Mouse (Mus musculus) thymus, postnatal 4 days (tissue): ENCODE measurements around the gene Gstcd.
A peak's percentile ranks its signal among the peaks of the same experiment; 100 is the strongest.

ENCODE experiments used
- DNase-seq: peaks from one replicate; pipeline ENCODE4 v3.0.0; 2021

Gstcd gene

DNA sequence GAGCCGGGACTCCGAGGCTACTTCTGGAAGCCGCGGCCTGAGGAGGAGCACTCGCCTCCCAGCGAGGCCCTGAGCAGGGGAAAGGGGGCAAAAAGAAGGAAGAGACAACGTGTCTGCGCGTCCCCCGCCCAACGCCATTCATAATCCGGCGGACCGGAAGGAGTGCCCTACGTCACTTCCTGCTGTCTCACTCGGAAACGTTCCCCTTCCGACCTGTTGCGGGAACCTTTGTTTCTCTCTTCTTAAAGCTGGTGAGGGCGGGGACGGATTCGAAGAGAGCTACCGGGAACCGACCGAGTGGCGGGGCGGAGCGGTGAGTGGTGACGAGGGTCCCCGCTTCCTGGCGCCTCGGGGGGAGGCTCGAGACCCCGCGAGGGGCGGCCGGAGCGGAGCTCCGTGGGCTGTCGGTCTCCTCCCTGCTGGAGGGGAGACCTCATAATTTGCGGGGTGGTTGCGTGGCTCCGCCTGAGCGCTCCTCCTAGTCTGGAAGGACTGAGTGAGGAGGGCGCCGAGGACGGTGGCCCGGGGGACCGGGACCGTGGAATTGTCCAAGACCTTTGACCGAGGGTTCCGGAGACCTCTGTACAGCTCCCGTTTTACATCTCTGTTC lies at the start of gene Gstcd, which contains the start of gene Ints12:
TSS of gene Gstcd (minus strand) at position 370 of the 610 bp plus-strand sequence.
TSS of gene Ints12 (plus strand) at position 177 of the 610 bp plus-strand sequence.
- peak; percentile 93 for DNase-seq

DNA sequence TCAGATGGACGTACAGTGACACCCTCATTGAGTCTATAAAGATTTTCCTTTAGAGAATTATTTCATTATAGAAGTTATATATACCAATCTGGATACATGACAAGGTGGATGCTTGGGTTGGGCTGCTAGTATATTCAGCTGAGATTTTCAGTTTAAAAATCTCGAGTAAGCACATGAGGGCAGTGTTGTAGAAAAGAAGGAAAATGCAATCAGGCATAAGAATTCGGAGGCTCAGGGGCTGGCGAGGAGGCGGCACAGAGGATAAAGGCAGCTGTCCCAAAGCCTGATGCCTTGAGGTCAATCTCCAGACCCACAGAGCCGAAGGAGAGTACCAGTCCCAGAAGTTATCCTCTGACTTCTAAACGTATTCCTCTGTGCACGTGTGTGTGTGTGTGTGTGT lies 40.8 kb upstream of the Gstcd start:
- DNase-seq, result no peak

DNA sequence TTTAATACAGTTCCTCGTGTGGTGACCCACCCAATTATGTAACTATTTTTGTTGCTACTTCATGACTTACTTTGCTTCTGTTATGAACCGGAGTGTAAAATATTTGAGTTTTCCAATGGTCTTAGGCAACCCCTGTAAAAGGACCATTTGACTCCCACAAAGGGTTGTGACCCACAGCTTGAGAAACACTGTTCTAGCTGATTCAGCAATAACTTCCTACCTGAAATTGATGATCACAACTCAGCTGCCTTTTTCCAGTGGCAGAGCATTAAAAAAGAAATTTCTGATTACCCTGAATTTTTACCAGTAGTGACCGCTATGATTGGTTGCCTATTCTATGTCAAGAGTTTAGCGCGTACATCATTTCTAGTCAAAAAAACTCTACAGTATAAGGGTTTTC lies 39.5 kb upstream of the Gstcd start:
- no peak for DNase-seq

DNA sequence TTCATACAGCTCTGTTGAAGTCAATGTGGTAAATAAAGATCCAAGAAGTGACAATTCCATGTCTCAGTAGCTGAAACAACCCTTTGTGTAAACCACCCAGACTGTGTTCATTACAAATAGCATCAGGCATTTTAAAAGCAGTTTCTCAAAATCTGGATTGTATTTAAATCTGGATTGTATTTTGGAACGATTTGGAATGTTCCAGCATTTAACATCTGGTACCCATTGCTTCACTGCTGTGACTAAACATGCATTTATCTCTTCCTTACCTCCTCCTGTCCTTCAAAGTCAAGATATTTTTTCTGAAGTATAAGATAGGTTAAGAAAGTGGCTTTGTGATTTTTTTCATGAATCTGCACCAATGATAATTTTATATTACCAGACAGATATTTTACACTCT lies 21.4 kb upstream of the Gstcd start:
- DNase-seq, result no peak

DNA sequence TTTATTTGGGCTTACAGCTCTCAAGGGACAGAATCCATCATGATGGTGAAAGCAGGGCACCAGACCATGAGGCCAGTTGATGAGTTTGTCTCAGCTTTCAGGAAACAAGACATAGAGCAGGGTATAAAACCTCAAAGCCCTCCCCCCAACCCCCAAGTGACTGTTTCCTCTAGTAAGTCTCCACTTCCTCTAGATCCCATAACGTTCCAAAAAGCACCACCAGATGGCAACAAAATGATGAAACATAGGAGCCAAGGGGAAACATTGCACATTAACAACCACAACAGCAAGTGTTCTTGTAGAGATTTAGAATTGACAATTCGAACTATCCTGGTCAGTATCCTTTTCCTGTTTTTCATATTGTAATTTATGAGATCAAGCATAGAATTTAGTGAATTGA lies 19.9 kb upstream of the Gstcd start:
- no peak for DNase-seq

DNA sequence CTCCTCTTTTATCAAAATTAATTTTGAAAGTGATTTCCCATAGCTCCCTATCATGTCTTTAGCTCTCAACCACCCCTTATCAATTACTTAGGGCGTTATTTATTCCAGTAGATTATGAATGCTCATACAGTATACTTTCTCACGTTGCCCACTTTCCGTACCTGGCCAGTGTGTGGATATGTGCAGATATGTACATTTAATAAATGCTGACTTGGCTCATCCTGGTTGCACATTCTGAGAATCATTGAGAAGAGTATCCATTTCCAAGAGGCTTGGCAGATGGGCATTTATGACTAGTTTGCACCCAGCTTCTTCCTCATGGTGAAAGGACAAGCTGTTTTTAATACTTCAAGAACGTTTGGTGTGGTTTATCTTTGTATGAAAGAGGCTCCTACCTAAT lies 18.0 kb upstream of the Gstcd start:
- DNase-seq, result no peak

DNA sequence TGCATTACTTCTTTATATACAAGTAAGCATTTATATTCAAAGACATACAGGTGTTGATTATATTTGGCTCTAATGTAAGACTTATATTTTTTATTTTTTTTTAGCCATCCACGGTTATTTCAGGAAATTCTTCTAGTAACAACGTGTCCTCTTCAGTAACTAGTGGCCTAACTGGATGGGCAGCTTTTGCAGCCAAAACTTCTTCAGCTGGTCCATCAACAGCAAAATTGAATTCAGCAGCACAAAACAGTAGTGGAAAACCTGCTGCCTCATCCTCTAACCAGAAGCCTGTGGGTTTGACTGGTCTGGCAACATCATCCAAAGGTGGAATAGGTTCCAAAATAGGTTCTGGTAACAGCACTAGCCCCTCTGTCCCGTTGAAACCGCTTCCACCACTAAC lies 16.9 kb upstream of the Gstcd start:
- no peak for DNase-seq

DNA sequence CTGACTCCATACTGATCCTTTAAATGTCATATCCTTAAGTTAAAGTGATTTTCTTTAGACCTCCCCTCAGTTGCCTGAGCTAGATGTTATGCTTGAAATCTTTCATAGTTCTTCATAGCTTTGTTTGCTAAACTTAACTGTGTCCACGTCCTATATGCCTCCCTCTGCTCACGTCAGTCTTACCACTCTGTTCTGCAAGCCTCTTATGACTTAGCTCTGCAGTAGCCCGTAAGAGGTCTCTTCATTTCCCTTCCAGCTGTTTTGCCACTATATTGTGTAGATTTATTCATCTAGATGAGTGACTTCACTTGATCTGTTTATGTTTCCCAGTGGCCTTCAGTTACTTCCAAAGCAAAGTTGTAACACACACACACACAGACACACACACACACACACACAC lies 12.6 kb upstream of the Gstcd start:
- DNase-seq, result no peak

DNA sequence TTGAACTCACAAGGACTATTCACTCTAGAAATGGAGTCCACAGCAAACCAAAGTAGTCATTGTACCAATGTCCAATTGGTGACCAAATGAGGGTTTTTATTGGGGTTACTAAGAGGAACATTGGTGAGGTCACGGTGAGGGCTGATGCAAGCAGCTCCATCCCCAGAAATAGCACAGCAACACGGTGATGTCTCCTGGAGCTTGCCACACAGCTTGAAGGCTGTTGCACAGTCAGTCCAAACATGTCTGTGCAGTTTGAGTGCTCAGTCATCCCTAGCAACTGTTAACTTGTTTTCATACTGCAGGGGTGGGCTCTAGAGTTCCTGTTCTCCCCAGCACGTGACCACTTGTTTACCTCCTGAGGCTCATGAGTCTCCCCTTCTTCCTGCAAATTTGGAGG lies 11.9 kb upstream of the Gstcd start:
- DNase-seq, result no peak

DNA sequence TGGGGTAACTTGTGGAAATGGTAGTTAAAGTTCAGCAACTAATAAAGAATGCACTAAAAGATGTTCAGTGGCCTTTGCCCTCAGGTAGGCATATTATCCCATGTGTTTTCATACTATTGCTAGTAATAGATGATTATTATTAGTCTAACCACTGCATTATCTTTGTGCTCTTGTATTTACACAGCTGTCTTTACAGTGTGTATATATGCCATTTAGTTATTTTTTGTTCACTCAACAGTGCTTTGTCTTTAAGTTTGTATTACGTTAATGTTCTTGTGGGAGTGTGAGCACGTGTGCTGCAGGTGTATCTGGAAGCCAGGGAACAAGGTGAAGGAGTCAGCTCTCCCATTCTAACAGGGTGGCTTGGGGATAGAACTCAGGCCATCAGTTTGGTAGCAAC lies 7.1 kb upstream of the Gstcd start:
- no peak for DNase-seq

DNA sequence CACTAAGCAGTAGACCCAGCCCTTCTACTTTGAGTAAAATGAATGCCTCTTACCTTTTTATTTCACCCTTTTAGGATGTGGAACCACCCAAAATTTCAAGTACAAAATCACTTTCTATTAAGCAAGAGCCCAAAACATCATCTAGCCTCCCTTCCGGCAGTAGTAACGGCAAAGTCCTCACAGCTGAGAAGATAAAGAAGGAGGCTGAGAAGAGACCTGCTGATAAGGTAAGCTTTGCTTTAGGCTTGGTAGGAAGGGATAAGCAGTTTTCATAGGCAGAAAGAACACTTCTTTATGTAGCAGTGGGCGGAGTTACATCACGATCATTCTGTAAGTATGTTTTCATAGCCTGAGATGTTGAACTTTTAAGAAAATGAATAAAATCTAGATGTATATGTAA lies 6.5 kb upstream of the Gstcd start:
- no peak for DNase-seq

DNA sequence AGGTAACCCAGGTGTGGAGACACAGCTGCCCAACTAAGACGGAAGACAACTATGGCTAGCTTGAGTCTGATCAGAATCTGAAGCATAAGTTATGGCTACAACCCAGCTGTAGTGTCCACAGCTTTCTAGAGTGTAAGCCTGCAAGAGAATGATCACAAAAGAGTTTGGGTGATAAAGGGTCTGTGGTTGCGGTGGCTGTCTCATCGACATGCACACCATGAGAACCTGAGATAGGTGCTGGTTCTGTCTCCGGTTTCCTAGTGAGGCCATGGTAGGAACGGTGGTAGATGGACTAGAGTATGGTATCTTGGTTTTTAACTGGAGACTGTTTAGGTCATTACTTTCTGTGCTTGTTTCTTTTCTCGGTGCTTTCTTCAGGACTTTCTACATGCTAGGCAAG lies 6.1 kb upstream of the Gstcd start:
- no peak for DNase-seq

DNA sequence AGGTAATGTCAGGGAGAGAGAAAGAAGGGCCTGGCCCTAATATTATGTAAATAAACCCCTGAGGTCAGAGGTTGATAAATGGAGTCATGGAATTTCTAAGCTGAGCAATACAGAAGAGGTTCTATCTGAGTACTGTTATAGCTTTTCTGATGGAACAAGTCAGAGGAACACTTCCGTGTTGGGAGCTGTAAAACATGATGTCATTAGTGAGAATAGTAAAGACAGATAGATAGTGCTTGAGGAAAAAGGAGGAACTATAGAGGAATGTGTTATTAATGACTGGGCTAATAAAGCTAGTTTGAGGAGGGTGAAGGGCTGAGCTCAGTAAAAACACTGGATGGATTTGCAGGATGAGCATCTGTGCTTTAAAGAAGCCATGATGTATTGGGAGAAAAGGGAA lies 2.5 kb upstream of the Gstcd start:
- no peak for DNase-seq

DNA sequence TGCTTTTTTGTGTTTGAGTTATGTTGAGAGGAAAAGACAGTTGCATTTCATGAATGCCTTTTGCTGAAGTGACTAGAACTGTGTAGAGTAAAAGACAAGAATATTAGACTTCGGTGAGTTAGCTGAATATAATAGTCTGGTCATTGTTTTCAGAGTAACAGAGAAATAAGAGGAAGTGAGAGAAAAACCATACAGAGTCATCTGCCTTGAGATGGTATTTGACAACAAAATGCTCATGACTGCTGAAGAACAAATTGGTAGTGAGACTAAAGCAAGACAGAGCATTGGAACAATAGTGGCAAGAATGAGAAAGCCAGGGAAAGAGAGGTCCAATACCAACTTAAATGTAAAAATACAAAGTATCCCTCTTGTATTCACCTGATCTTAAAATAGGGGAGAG lies 1.1 kb upstream of the Gstcd start:
- no peak for DNase-seq

DNA sequence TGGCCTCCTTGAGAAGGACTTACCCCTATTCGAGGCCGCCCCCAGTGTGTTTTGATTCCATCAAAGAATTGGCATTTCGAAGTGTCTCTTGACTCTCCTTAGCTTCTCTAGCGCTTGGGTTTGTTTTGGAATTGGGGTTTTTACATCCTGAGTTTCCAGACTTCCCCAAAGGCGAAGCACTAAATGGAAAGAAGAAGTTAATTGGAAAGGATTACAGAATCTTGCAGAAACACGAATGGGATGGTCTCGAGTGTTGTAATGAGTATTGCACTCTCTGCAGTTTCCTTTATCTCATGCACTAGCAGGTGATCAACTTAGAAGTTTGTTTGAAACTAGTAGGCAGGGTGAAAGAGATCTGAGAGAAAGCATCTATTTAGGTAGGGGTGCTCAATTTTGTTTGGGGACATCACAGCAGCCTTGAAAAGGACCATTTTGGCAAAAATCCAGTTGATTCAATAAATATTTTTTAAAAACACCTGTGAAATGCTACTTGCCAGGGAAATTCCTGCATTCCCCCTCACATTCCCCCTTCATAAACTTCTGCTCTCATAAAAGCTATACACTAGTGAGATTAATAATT lies 531 bp upstream of the Gstcd start:
- no peak for DNase-seq

DNA sequence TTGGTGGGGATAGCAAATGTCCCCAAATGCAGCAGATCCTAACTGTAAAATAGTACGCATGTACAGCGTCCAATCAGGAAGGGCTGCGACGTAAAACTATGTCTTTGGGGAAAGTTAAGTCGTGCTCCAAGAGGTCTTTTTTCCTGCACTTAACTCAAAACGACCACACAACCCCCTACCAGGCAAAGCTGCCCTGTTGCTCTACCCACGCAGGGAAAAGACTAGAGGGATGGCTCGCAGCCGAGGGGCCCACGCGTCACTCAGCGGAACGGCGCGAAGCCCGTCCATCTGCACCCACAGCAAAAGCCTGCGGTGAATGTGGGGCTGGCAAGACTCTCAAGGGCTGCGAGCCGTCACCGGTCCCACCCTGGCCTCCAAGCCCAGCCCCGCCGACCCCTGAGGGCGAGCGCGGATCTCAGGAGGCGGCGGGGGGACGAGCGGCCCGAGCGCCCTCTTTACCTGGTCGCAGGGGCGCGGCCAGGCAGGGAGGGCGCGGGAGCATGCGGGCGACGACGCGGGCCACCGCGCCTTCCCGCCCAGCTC lies 641 bp downstream of the Gstcd start:
- DNase-seq, result no peak

DNA sequence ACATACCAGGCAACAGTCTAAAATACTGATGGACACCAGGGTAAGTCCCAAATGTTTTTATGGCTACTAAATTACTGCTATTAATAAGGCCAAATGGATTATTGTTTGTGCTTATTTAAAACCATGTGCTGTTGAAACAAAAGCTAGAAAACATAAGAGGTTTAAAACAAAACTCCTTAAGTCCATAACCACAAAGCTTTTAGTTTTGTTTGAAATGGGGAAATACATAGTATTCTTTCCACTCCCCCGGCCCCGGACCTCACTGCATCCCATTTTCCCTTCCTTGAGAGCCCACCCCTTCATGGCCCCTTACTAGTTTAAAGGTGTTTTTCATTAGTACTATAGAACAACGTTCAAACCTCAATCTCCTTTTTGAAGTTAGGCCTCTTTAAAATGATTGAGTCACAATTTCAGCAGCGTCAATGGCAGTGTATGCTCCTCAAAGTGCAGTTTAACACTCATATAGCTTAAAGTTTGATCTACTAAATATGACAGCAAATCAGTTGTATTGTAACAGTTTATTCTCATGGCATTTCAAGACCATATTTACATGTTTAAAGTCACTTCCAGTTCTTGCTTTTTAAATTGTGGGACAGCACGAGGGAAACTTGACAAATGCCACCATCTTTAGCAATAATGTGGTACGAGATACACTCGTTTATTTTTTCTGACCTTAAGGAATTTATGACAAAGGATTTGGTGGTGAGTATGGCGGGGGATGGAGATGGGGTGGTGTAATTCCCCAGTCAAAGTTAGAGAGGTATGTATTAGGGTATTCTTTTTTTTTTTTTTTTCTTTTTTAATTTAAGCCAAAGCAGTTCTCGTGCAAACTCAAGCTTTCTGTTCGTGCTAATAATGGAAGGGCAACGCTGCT lies 1.3 kb downstream of the Gstcd start:
- no peak for DNase-seq

DNA sequence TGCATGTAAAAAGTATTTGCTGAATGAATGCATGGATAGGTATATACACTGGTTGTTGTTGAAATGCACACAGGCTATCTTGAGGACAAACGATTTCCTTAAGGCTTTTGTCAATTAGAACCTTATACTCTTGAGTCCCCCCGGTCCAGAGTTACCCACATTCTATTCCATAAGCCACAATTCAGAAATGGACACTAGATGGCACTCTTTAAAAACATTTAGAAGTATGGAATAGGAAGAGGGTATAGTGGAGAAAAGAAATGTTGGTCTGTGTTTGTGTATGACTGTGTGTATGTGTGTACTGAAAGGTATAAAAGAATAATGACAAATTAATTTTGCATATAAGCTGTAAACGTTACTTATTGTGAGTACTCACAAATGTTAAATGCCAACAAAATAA lies 6.0 kb downstream of the Gstcd start:
- no peak for DNase-seq

DNA sequence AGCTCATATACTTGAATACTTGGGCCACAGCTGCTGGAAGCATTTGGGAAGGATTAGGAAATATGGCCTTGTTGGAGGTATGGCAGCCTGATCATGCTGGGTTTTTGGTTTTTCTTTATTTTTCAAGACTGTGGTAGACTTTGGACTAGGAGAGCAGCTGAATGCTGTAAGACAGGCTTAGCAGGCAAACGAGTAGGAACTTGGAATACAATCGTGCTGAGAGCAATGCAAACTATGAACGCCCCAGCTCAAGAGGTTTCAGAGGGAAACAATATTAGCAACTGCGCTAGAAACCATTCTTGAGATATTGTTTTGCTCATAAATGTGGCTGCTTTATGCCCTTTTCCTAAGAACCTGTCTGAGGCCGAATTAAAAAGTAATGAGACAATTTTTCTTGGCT lies 9.1 kb downstream of the Gstcd start:
- DNase-seq, result no peak

DNA sequence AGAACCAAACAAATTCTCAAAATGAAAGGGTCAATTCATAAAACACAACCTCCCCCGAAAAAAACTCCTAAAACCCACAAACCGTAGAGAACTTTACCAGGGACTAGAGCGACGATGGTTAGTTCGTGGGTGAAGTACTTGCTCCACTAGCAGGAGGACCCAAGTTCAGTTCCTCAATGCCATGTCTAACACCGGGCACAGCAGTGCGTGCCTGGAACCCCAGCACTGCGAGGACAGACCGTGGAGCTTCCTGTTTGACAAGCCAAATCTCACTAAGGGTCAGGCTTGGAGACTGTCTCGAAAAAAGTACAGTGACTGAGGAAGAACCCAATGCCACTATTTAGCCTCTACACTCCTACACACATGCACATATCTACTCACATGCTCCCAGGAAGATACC lies 16.3 kb downstream of the Gstcd start:
- no peak for DNase-seq

DNA sequence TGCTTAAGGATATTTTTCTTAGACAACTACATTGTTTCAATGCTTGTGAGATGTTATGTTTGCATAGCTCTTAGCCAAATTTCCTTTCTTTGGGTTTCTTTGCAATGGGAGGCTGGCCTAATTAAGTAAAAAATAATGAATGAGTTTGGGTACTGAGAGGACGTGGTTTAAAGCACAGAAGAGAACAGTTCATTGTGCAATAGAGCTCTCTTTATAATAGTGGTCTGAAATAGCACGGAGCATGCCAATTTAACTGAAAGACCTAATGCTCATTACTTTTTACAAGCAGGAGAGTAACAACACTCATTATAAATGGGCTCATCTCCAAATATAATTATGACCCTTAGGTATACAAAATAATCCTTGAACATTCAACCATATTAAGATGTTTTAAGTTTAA lies 39.8 kb downstream of the Gstcd start:
- DNase-seq, result no peak

DNA sequence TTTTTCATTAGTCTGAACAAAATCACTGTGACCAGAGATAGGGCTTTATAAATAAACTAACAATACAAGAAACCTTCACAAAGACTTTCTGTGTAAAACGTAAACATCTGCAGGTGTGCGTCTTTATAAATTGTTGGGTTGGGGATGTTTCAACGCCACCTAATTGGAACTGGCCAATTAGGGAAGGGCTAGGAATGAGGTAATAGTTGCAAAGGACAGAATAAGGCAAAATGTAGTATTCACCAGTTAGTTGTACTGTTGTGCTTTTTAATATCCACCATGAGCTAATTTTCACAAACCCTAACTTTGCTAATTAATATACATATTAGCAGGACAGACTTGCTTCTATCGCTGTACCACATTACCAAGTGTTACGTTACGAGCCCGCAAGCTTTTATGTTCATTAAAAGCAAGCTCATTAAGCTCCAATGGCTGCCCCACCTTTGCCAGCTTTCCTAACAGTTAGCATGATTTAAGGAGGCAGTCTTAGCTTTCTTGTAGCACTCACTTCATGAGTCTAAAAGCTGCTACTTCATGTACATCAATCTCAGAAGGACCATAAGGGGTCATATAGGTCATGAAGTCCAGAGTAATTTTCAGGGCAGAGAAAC lies 58.6 kb downstream of the Gstcd start:
- no peak for DNase-seq

DNA sequence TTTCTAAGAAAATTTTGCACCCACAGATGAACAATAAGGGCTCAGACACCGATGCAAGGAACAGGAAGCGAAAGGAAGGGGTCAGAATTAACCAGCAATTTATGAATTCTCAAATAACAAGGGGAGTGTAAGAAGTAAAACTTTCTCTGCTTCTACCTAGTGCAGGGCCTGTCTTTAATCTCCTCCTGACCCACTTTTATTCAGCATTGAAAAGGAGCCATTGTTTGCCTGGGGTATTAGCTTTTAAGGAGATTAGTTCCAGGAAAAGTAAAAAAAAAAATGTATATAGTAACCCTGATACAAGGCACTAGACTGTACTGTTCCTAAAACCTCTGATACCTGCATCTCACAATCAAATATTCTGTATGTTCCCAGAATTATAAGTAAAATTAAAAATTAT lies 64.9 kb downstream of the Gstcd start:
- DNase-seq, result no peak

DNA sequence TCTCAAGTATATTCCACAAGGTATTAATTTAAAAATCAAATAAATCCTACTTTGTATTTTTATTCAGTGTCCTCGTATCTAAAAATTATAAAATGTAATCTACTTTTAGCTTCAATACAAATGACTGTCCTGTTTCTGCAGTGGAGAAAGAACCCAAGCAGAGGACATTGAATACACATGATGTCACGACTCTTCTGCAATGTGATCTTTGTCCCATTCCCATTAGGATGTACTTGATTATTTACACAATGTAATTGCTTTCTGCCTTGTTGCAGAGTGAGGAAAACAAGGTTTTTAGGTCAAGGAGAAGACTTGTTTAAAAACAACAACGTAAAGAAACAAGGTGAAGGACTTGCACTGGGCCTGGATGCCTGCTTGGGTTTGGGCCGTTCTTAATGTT lies 84.6 kb downstream of the Gstcd start:
- no peak for DNase-seq
